Mouse (Mus musculus): ENCODE data around the gene Eva1c.

GRCm38 (mm10) chr16:90903300-90903699, 76.8 kb downstream of the Eva1c start:
- TF ChIP-seq USF2 (conservative IDR thresholded peaks at IDR 0.05; ENCODE audit: low read depth, low read length), result no peak
- TF ChIP-seq POLR2A (IDR thresholded peaks at IDR 0.05; ENCODE audit: low read depth, low read length), result no peak
- no peak for TF ChIP-seq CTCF (conservative IDR thresholded peaks at IDR 0.05 in 1 of 2, IDR thresholded peaks at IDR 0.05 in 1 of 2; ENCODE audit: low read depth in 2 of 2, low read length in 2 of 2)
- TF ChIP-seq ZKSCAN1 (IDR thresholded peaks at IDR 0.05; ENCODE audit: borderline replicate concordance, low read depth, low read length), result no peak
- no peak for TF ChIP-seq EP300 (IDR thresholded peaks at IDR 0.05; ENCODE audit: low read length)
